Comparison of ENCODE assay signal across 7 mouse cellular contexts in genomic region chr11:117121164-117121535, GRCm38 (mm10). TPM values are rescaled to one million over a fixed set of nuclear protein-coding genes. Genes with fewer than 3 reads are reported as not detected.
DNase-seq lines count a peak whose midpoint lies in the region; ATAC-seq and TF ChIP-seq lines count a peak whose summit lies in the region.

No protein-coding gene starts in this region.

- WGBS in forebrain, embryonic 11.5 days: 47% methylated on average over 11 of the region's 11 CpGs
- WGBS in hindbrain, embryonic 14.5 days: 34% methylated on average over 11 of the region's 11 CpGs
- 29% methylated on average over 11 of the region's 11 CpGs for WGBS in limb, embryonic 14.5 days
- WGBS in stomach, embryonic 15.5 days: 47% methylated on average over 11 of the region's 11 CpGs

- H3K27ac ChIP-seq in forebrain, embryonic 11.5 days (ENCODE audit: low read depth, low read length): 0 out of 2 replicates have a peak overlapping the region, but pooled peaks have one; percentile 37
- H3K27ac ChIP-seq in hindbrain, embryonic 14.5 days: peak overlapping the region; percentile 47
- no peak overlapping the region for H3K27ac ChIP-seq in limb, embryonic 14.5 days (replicated peaks; ENCODE audit: low read depth, low read length)
- peak overlapping the region; percentile 16; the same call in 1 of the 2 replicates for H3K27ac ChIP-seq in stomach, embryonic 15.5 days

- H3K4me1 ChIP-seq in forebrain, embryonic 11.5 days (replicated peaks; ENCODE audit: control insufficient read depth, insufficient read depth, low read length): peaks cover 16% of the 10 kb centered on the region; the same call in 1 of the 2 replicates
- H3K4me1 ChIP-seq in hindbrain, embryonic 14.5 days (replicated peaks; ENCODE audit: control insufficient read depth, insufficient read depth, low read length): peaks cover 75% of the 10 kb centered on the region
- H3K4me1 ChIP-seq in limb, embryonic 14.5 days (ENCODE audit: control insufficient read depth, insufficient read depth, low read length): peaks cover 63% of the 10 kb centered on the region
- H3K4me1 ChIP-seq in stomach, embryonic 15.5 days: peaks cover 60% of the 10 kb centered on the region

- peak overlapping the region; percentile 9; the same call in 1 of the 2 replicates for H3K9ac ChIP-seq in forebrain, embryonic 11.5 days (ENCODE audit: low read length)
- 0 out of 2 replicates have a peak overlapping the region, but pooled peaks have one; percentile 2 for H3K9ac ChIP-seq in hindbrain, embryonic 14.5 days
- peak overlapping the region; percentile 17; the same call in 1 of the 2 replicates for H3K9ac ChIP-seq in limb, embryonic 14.5 days (ENCODE audit: low read depth, low read length, severe bottlenecking)
- 0 out of 2 replicates have a peak overlapping the region, but pooled peaks have one; percentile 1 for H3K9ac ChIP-seq in stomach, embryonic 15.5 days

- TF ChIP-seq POLR2A in limb, embryonic 14.5 days (IDR thresholded peaks at IDR 0.05; ENCODE audit: borderline replicate concordance, extremely low read depth, insufficient read depth, insufficient read length): no peak

- H3K36me3 ChIP-seq in forebrain, embryonic 11.5 days (ENCODE audit: control insufficient read depth, insufficient read depth, low read length): no peaks in the 10 kb centered on the region
- H3K36me3 ChIP-seq in hindbrain, embryonic 14.5 days (replicated peaks; ENCODE audit: control insufficient read depth, insufficient read depth): peaks cover 9% of the 10 kb centered on the region
- H3K36me3 ChIP-seq in limb, embryonic 14.5 days (ENCODE audit: control insufficient read depth, insufficient read depth, low read length): peaks cover 35% of the 10 kb centered on the region
- H3K36me3 ChIP-seq in stomach, embryonic 15.5 days: 0 out of 2 replicates have a peak, but pooled peaks cover 15% of the 10 kb centered on the region

- peak; percentile 75 for DNase-seq in retina, postnatal 1 day
- DNase-seq in retina, embryonic 14.5 days (ENCODE audit: low spot score): no peak
- no peak for DNase-seq in forebrain, embryonic 11.5 days (ENCODE audit: low spot score)
- DNase-seq in hindbrain, embryonic 14.5 days (ENCODE audit: low spot score): no peak
- no peak for DNase-seq in limb, embryonic 14.5 days (ENCODE audit: low spot score)

- H3K9me3 ChIP-seq in forebrain, embryonic 11.5 days (ENCODE audit: control insufficient read depth, low read length): no peaks in the 10 kb centered on the region
- no peaks in the 10 kb centered on the region for H3K9me3 ChIP-seq in hindbrain, embryonic 14.5 days (ENCODE audit: control insufficient read depth, low read length)
- H3K9me3 ChIP-seq in limb, embryonic 14.5 days (ENCODE audit: control insufficient read depth, low read length): no peaks in the 10 kb centered on the region
- no peaks in the 10 kb centered on the region for H3K9me3 ChIP-seq in stomach, embryonic 15.5 days

- ATAC-seq in forebrain, embryonic 11.5 days (replicated peaks; ENCODE audit: low FRiP score): no peak
- no peak for ATAC-seq in hindbrain, embryonic 14.5 days (ENCODE audit: low FRiP score)
- ATAC-seq in limb, embryonic 14.5 days (ENCODE audit: low FRiP score, low read depth): no peak; the same call in 1 of the 2 replicates
- no peak for ATAC-seq in stomach, embryonic 15.5 days (ENCODE audit: insufficient read depth, low FRiP score, low read depth)
- ATAC-seq in megakaryocyte progenitor cell, adult 5-6 weeks (replicated peaks; ENCODE audit: poor library complexity): no peak

- no peaks in the 10 kb centered on the region for H3K27me3 ChIP-seq in forebrain, embryonic 11.5 days (ENCODE audit: control insufficient read depth, insufficient read depth, low read length)
- no peaks in the 10 kb centered on the region for H3K27me3 ChIP-seq in hindbrain, embryonic 14.5 days (ENCODE audit: control insufficient read depth, insufficient read depth, low read length)
- no peaks in the 10 kb centered on the region for H3K27me3 ChIP-seq in limb, embryonic 14.5 days (ENCODE audit: control insufficient read depth, insufficient read depth, low read length)
- no peaks in the 10 kb centered on the region for H3K27me3 ChIP-seq in stomach, embryonic 15.5 days (replicated peaks)

- H3K4me3 ChIP-seq in forebrain, embryonic 11.5 days (ENCODE audit: low read depth, low read length): no peak overlapping the region
- H3K4me3 ChIP-seq in hindbrain, embryonic 14.5 days (replicated peaks; ENCODE audit: low read length): no peak overlapping the region
- no peak overlapping the region for H3K4me3 ChIP-seq in limb, embryonic 14.5 days (replicated peaks; ENCODE audit: low read length)
- H3K4me3 ChIP-seq in stomach, embryonic 15.5 days (replicated peaks): no peak overlapping the region

- H3K4me2 ChIP-seq in forebrain, embryonic 11.5 days (ENCODE audit: low read depth, low read length, severe bottlenecking): no peak overlapping the region
- H3K4me2 ChIP-seq in hindbrain, embryonic 14.5 days (replicated peaks): peak overlapping the region; percentile 17; the same call in 1 of the 2 replicates
- no peak overlapping the region for H3K4me2 ChIP-seq in limb, embryonic 14.5 days (replicated peaks; ENCODE audit: low read depth, low read length, severe bottlenecking)
- H3K4me2 ChIP-seq in stomach, embryonic 15.5 days: no peak overlapping the region

RNA-seq across cellular contexts. Expression of gene Sec14l1, which starts 6.2 kb away (rescaled TPM):
- 36.8 and 40.6 TPM in 2 replicates for polyA plus RNA-seq in forebrain, embryonic 11.5 days (2014; fragmentation: Nextera tagmentation; extraction: Ambion mirVana)
- polyA plus RNA-seq in hindbrain, embryonic 14.5 days (2014; fragmentation: Nextera tagmentation; extraction: Ambion mirVana): 41.2 and 41.9 TPM in 2 replicates
- polyA plus RNA-seq in limb, embryonic 14.5 days (2012; rRNA removed): 72.5 and 85.2 TPM in 2 replicates
- 38.7 and 40.3 TPM in 2 replicates for polyA plus RNA-seq in limb, embryonic 14.5 days (2014; fragmentation: Nextera tagmentation; extraction: Ambion mirVana)
- 48.0 and 49.5 TPM in 2 replicates for polyA plus RNA-seq in stomach, embryonic 15.5 days (2015; fragmentation: Nextera tagmentation; extraction: Ambion mirVana)
- total RNA-seq in megakaryocyte progenitor cell, adult 5-6 weeks (2015): 9.8 and 11.7 TPM in 2 replicates
- total RNA-seq in megakaryocyte progenitor cell, adult 5-6 weeks (2017): 11.4 and 12.9 TPM in 2 replicates
